Mouse (Mus musculus) induced T-regulatory cell, adult 2 months (primary cell): ENCODE measurements at regions not wholly inside any gene's neighbourhood (a gene's known extent, or its start where the extent isn't known, plus 50 kb on each side); places are given as distances from the start of the nearest gene placed in this dataset.

Experiments
- DNase-seq: peaks from one replicate; pipeline ENCODE4 v3.0.0-alpha.2; 2012; ENCODE audit warnings: low read depth

GRCm38 (mm10) chr7:76146385-76146784 lies 83.3 kb upstream of the Agbl1 start:
- peak; percentile 7 for DNase-seq

GRCm38 (mm10) chr7:76156869-76157268 lies 72.8 kb upstream of the Agbl1 start:
- DNase-seq: no peak

GRCm38 (mm10) chr7:76164191-76164590 lies 65.5 kb upstream of the Agbl1 start:
- DNase-seq: no peak

DNA sequence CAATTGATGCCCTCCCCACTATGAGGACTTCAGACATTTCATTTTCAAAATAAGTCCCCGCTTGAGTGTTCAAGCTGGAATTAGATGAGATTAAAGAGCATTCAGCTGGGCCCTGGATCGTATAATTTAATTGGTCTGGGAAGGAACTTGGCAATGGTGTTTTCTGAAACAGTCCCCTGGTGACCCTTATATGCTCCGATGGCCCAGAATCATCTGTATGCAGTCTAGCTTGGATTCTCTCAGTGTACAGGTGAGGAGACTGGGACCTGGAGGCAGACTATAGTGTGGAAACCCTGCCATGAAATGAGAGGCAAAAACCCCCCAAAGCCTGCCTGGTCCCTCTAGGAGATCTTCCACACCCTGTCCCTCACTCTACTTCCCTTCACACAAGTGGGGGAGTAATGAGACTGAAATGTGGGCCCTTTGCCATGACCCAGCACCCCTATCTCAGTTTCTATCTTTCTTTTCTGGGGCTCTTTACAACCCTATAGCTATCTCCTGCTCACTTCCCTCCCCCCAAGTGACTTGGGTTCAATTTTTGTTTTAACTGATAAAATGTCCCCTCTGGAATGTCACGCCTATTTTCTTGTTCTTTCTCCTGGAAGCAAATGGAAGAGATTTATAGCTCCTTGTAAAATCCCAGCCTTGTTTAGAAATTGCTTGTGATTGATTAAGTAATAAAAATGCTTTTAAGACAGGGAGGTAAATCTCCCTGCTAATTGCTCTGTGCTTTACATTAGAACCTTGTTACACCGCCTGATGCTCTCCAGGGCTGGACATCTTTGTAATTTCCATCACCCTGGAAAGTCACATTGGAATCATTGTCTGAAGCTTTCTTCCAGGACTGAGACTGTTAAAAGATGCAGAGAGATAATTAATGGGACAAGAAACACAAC lies 64.7 kb upstream of the Agbl1 start:
- DNase-seq: no peak

DNA sequence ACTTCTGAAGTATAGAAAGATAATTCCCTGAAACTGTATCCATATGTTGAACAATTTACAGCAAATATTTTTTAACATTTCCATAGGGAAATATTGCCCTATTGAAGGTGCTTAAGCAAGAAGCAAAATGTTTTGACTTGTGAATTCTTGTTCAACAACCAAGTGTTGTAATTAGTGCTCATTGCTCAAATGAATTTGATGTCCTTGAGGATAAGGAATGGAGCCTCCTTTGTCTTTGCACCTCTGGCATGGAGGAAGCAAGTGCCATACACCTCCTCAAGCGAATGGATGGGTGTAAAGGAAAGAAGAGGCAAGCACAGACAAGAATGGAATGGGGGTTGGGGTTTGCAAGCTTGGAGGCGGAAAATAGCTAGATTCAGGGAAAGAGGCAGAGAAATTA lies 59.2 kb upstream of the Agbl1 start:
- no peak for DNase-seq

- DNase-seq: peak; percentile 36
These were observed 53.5 kb upstream of the Agbl1 start for GRCm38 (mm10) chr7:76176235-76176634.

- no peak for DNase-seq
These were observed 52.3 kb upstream of the Agbl1 start for GRCm38 (mm10) chr7:76177420-76177819.
